Mouse (Mus musculus): Measurements from ENCODE around the gene Isx. TPM values are rescaled to one million over a fixed set of nuclear protein-coding genes. Genes with fewer than 3 reads are reported as not detected.

The Isx gene
- total and polyA plus RNA-seq, 2 experiments from 2014 or later, result not detected

DNA sequence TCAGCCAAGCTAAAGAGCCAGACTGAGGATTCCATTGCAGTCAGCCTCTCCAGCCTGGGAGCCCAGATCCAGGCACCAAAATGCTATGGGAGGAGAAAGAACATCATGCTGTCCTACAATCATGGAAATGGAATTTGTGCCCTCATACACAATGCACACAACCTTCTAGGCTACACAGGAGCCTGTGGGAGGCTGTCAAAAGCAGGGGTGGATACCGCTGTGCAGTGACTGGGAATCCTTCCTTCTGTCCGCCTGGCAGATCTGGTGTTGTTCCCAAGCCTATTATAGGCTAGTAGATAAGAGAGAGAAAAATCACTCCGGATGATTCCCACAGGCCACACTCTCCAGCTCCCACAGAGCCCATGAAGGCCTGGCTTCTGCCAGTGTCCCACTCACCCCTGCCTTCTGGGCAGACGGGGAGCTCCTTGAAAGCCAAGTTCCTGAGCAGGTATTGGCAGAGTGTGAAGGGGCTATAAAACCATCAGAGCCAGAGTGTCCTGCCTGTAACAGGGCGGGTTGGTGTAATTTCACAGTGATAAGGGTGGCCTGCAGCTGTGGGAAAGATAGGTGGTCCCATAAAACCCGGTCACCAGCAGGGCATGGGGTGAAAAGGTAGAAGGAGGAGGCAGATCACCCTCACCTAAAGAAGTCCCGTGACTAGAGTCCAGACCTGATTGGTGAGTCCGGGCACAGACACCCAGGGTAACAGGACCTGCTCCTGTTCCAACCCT is 47.9 kb downstream of the Isx start:
- Histone ChIP-seq H3K4me3 (ENCODE audit: low read length) (no peak overlapping the region), H3K36me3 (ENCODE audit: insufficient read depth, low read length) (no peaks in the 10 kb centered on the region), H3K27ac (no peak overlapping the region), H3K27me3 (ENCODE audit: insufficient read depth, low read length) (no peaks in the 10 kb centered on the region), H3K4me1 (ENCODE audit: insufficient read depth, low read length) (no peaks in the 10 kb centered on the region), H3K9me3 (ENCODE audit: low read length) (no peaks in the 10 kb centered on the region), H3K9ac (replicated peaks; ENCODE audit: low read length) (no peak overlapping the region), H3K4me2 (ENCODE audit: low read depth, low read length) (no peak overlapping the region)
- no peak for TF ChIP-seq CTCF (IDR thresholded peaks at IDR 0.05; ENCODE audit: low read depth)
- DNase-seq (ENCODE audit: low spot score), result no peak
- WGBS, result 84% methylated on average over 8 of the region's 8 CpGs
- ATAC-seq, result no peak

DNA sequence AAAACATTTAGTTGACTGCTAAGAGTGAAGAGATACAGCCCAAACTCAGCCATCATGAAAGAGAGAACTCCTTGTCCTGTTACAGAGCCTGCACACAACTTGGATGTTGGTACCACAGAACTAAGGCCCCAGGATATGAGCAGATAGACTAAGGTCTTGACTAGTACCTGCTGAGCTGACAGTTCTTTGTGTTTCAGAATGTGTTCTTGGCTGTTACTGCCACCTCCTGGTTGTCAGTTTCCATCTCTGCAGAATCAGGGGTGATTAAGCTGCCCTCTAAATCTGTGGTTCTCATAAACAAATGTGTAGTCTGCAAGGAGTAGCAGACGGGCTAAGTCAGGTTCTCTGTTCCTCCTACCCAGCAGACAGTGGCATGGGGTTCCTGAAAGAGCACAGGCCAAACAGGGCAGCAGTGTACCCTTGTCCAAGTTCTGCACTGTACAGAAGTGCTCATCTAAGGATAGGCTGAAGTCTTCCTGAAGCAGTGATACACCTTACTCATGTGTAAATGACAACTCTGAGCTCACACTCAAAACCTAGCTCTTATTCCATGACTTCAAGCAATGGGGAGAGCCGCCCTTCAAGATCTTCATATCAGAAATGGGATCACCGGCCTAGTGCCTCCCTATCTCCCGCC is 49.0 kb downstream of the Isx start:
- H3K9me3 ChIP-seq (ENCODE audit: low read length), result no peaks in the 10 kb centered on the region
- peak; percentile 69 for TF ChIP-seq CTCF (IDR thresholded peaks at IDR 0.05; ENCODE audit: low read depth)
- DNase-seq (ENCODE audit: low spot score) (peak; percentile 67), ATAC-seq (peak; percentile 72; the same call in 1 of the 2 replicates)
- no peak overlapping the region for H3K27ac ChIP-seq
- WGBS, result 77% methylated on average over 4 of the region's 4 CpGs
- no peaks in the 10 kb centered on the region for H3K27me3 ChIP-seq (ENCODE audit: insufficient read depth, low read length)
- H3K4me1 ChIP-seq (ENCODE audit: insufficient read depth, low read length), result no peaks in the 10 kb centered on the region
- H3K4me2 ChIP-seq (ENCODE audit: low read depth, low read length), result no peak overlapping the region
- no peak overlapping the region for H3K9ac ChIP-seq (replicated peaks; ENCODE audit: low read length)
- no peak overlapping the region for H3K4me3 ChIP-seq (ENCODE audit: low read length)
- H3K36me3 ChIP-seq (ENCODE audit: insufficient read depth, low read length), result no peaks in the 10 kb centered on the region

DNA sequence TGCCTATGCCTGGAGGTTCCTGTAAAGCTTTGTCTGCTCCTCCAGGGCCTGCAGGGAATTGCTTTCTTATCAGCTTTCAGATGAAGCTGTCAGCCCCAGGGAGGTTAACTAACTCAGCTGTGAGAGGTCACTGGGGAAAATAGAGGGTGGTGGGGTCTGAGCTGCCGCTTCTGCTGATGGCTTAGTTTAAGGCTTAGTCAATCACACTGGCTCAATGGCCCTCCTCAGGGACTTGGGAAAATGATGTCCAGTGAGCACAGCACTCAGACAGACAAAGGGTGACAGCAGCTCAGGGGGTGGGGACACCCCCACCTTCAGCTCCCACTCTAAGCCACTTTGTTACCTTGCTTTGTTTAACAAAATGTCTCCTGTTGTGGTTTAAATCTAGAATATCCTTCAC is 55.0 kb downstream of the Isx start:
- no peak overlapping the region for H3K9ac ChIP-seq (replicated peaks; ENCODE audit: low read length)
- H3K4me3 ChIP-seq (ENCODE audit: low read length), result no peak overlapping the region
- H3K4me1 ChIP-seq (ENCODE audit: insufficient read depth, low read length), result no peaks in the 10 kb centered on the region
- DNase-seq (ENCODE audit: low spot score) (no peak), ATAC-seq (no peak)
- 35% methylated on average over 1 of the region's 1 CpGs for WGBS
- no peaks in the 10 kb centered on the region for H3K36me3 ChIP-seq (ENCODE audit: insufficient read depth, low read length)
- H3K9me3 ChIP-seq (ENCODE audit: low read length), result no peaks in the 10 kb centered on the region
- TF ChIP-seq CTCF (IDR thresholded peaks at IDR 0.05; ENCODE audit: low read depth), result no peak
- H3K27me3 ChIP-seq (ENCODE audit: insufficient read depth, low read length), result no peaks in the 10 kb centered on the region
- H3K27ac ChIP-seq, result no peak overlapping the region
- H3K4me2 ChIP-seq (ENCODE audit: low read depth, low read length), result no peak overlapping the region

DNA sequence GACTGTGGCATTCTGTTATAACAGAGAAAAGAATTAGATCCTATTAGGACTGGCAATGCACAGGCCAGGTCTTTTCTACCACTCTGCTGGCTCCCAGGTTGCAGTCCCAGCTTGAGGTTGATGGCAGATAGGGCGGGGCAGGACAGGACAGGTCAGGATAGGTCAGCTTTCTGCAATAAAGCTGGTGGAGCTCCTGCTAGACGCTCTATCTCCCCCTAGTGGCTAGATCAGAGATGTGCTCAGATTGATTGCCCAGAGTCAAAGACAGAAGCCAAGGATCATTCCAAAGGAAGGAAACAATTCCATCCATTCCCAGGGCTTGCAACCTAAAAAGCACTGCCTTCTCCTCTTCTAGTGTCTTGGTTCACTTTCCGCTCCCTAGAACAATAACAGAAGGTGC is 57.8 kb downstream of the Isx start:
- H3K4me2 ChIP-seq (ENCODE audit: low read depth, low read length), result no peak overlapping the region
- H3K4me3 ChIP-seq (ENCODE audit: low read length), result no peak overlapping the region
- no peak overlapping the region for H3K27ac ChIP-seq
- DNase-seq (ENCODE audit: low spot score) (peak; percentile 76), ATAC-seq (no peak)
- TF ChIP-seq CTCF (IDR thresholded peaks at IDR 0.05; ENCODE audit: low read depth), result peak; percentile 81
- no peak overlapping the region for H3K9ac ChIP-seq (replicated peaks; ENCODE audit: low read length)
- H3K27me3 ChIP-seq (ENCODE audit: insufficient read depth, low read length), result no peaks in the 10 kb centered on the region
- H3K9me3 ChIP-seq (ENCODE audit: low read length), result no peaks in the 10 kb centered on the region
- H3K36me3 ChIP-seq (ENCODE audit: insufficient read depth, low read length), result no peaks in the 10 kb centered on the region
- no peaks in the 10 kb centered on the region for H3K4me1 ChIP-seq (ENCODE audit: insufficient read depth, low read length)
- WGBS, result 21% methylated on average over 3 of the region's 3 CpGs

DNA sequence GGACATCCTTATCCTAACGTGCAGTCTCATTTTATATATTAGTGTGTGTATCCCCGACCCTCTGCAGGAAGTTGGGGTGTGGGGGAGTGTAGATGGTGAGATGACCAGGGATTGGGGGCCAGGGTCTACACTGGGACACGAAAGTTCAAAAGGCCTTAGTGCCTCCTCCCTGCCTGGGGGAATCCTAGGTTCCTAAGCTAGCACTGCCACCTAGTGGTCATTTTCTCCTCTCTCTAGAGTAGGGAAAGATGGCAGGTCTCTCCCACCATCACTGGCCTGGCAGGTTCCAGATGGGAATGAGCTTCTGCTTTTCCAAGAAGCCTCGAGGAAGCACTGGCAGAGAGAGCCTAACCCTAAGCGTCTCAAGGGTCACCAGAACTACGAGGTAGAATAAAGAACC is 62.3 kb downstream of the Isx start:
- H3K36me3 ChIP-seq (ENCODE audit: insufficient read depth, low read length), result no peaks in the 10 kb centered on the region
- DNase-seq (ENCODE audit: low spot score) (peak; percentile 87), ATAC-seq (peak; percentile 82)
- no peak overlapping the region for H3K9ac ChIP-seq (replicated peaks; ENCODE audit: low read length)
- H3K4me3 ChIP-seq (ENCODE audit: low read length), result no peak overlapping the region
- H3K27me3 ChIP-seq (ENCODE audit: insufficient read depth, low read length), result no peaks in the 10 kb centered on the region
- peak; percentile 86 for TF ChIP-seq CTCF (IDR thresholded peaks at IDR 0.05; ENCODE audit: low read depth)
- H3K9me3 ChIP-seq (ENCODE audit: low read length), result no peaks in the 10 kb centered on the region
- H3K4me2 ChIP-seq (ENCODE audit: low read depth, low read length), result no peak overlapping the region
- WGBS, result 26% methylated on average over 6 of the region's 6 CpGs
- H3K27ac ChIP-seq, result no peak overlapping the region
- no peaks in the 10 kb centered on the region for H3K4me1 ChIP-seq (ENCODE audit: insufficient read depth, low read length)

DNA sequence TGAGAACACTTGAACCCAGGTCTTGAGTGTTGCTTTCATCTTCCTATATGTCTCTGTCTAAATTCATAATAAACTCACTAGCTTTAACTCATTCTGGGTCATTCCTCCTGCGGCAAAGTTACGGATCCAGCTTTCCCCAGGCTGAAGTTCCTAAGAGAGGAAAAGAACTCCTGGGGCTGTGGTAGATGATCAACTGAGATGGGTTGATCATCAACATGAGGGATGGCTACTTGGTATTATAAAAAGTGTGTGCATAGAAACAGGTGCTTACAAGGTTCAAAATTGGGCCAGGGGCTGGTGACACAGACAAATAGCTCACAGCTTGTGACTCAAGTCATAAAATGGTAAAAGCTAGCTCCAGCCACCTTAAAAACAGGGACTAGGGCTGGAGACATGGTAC is 63.7 kb downstream of the Isx start:
- Histone ChIP-seq H3K4me1 (ENCODE audit: insufficient read depth, low read length) (no peaks in the 10 kb centered on the region), H3K9ac (replicated peaks; ENCODE audit: low read length) (no peak overlapping the region), H3K27ac (no peak overlapping the region), H3K9me3 (ENCODE audit: low read length) (no peaks in the 10 kb centered on the region), H3K4me3 (ENCODE audit: low read length) (no peak overlapping the region), H3K4me2 (ENCODE audit: low read depth, low read length) (no peak overlapping the region), H3K36me3 (ENCODE audit: insufficient read depth, low read length) (no peaks in the 10 kb centered on the region), H3K27me3 (ENCODE audit: insufficient read depth, low read length) (no peaks in the 10 kb centered on the region)
- TF ChIP-seq CTCF (IDR thresholded peaks at IDR 0.05; ENCODE audit: low read depth), result no peak
- 88% methylated on average over 2 of the region's 2 CpGs for WGBS
- ATAC-seq (no peak), DNase-seq (ENCODE audit: low spot score) (no peak)

DNA sequence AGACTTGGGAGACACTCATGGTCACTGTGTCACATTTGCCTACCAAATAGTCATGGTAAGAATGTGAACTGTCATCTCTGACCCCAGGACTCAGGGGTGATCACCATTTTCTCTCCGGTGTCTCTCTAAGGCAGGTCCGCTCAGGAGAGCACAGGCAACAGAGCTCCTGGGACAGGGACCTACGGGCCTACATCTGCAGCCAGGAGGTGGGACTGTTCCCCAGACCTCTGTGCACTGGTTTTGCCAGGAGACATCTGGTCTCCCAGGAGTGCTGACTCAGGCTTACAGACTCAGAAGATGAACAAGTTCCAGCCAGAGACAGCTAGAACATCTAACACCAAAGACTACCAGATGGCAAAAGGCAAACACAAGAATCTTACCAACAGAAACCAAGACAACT is 69.1 kb downstream of the Isx start:
- H3K27me3 ChIP-seq (ENCODE audit: insufficient read depth, low read length), result no peaks in the 10 kb centered on the region
- 90% methylated on average over 3 of the region's 3 CpGs for WGBS
- ATAC-seq, result no peak

More for the DNA sequence above, 69.1 kb downstream of the Isx start:
- Histone ChIP-seq H3K9ac (replicated peaks; ENCODE audit: low read length) (no peak overlapping the region), H3K4me3 (ENCODE audit: low read length) (no peak overlapping the region), H3K27ac (no peak overlapping the region), H3K4me2 (ENCODE audit: low read depth, low read length) (no peak overlapping the region), H3K4me1 (ENCODE audit: insufficient read depth, low read length) (no peaks in the 10 kb centered on the region), H3K36me3 (ENCODE audit: insufficient read depth, low read length) (no peaks in the 10 kb centered on the region), H3K9me3 (ENCODE audit: low read length) (no peaks in the 10 kb centered on the region)
- TF ChIP-seq CTCF (IDR thresholded peaks at IDR 0.05; ENCODE audit: low read depth), result no peak
- DNase-seq (ENCODE audit: low spot score), result no peak

Other genes starting within 250 kb of the Isx start
- gene Hmgxb4, start 120.2 kb downstream of the Isx start, total RNA-seq (2014; rRNA removed), result 29.7 and 66.9 TPM in 2 replicates
- 24.7 and 30.0 TPM in 2 replicates for gene Hmgxb4, start 120.2 kb downstream of the Isx start, polyA plus RNA-seq (2015; fragmentation: Nextera tagmentation; extraction: Ambion mirVana)
- 45.9 and 55.0 TPM in 2 replicates for gene Tom1, start 160.5 kb downstream of the Isx start, total RNA-seq (2014; rRNA removed)
- gene Tom1, start 160.5 kb downstream of the Isx start, polyA plus RNA-seq (2015; fragmentation: Nextera tagmentation; extraction: Ambion mirVana), result 48.2 and 49.2 TPM in 2 replicates
- 12.1 and 14.6 TPM in 2 replicates for gene Hmox1, start 220.4 kb downstream of the Isx start, total RNA-seq (2014; rRNA removed)
- 16.2 and 21.3 TPM in 2 replicates for gene Hmox1, start 220.4 kb downstream of the Isx start, polyA plus RNA-seq (2015; fragmentation: Nextera tagmentation; extraction: Ambion mirVana)
- gene Mcm5, start 236.4 kb downstream of the Isx start, total RNA-seq (2014; rRNA removed), result 41.0 and 43.0 TPM in 2 replicates
- gene Mcm5, start 236.4 kb downstream of the Isx start, polyA plus RNA-seq (2015; fragmentation: Nextera tagmentation; extraction: Ambion mirVana), result 27.7 and 28.4 TPM in 2 replicates